Mouse (Mus musculus) inflammation-experienced regulatory T-cells, adult 6 months (primary cell): ENCODE results near the gene Mlx. TPM values are rescaled to one million over a fixed set of nuclear protein-coding genes. Genes with fewer than 3 reads are reported as not detected.

ENCODE experiments used
- ATAC-seq: one replicate; pipeline ENCODE4 v1.8.0; 2017
- polyA plus RNA-seq, 3 experiments: library from polyadenylated mRNA; unstranded; fragments of 100-300 nt; shearing (Covaris generic); gene quantifications; one replicate each; pipeline ENCODE4 v1.2.1; 2017

Gene Mlx
- polyA plus RNA-seq, 3 experiments from 2014 or later: 61.9 to 74.3 (median 66.5) TPM

GRCm38 (mm10) chr11:101141088-101141487 lies 54.0 kb downstream of the Mlx start:
- ATAC-seq: no peak

Other genes with a start within 250 kb of the Mlx start
- 10 to 100 TPM; 25.2 to 40.4 (median 33.7) TPM for gene Stat5b, start 236.6 kb upstream of the Mlx start, polyA plus RNA-seq
- gene Stat5a, start 227.9 kb upstream of the Mlx start, polyA plus RNA-seq: 10 to 100 TPM; 31.2 to 34.1 (median 31.3) TPM
- 100 to 1,000 TPM in 1 of 3 experiments, 10 to 100 TPM in 2; 79.3 to 111 (median 99.2) TPM for gene Stat3, start 147.7 kb upstream of the Mlx start, polyA plus RNA-seq
- under 1 TPM in 2 of 3 experiments, not detected in 1; 0.09 to 0.26 TPM for gene Cavin1, start 116.4 kb upstream of the Mlx start, polyA plus RNA-seq
- 1 to 10 TPM; 1.3 to 7.7 (median 6.8) TPM for gene Atp6v0a1, start 77.8 kb upstream of the Mlx start, polyA plus RNA-seq
- gene Naglu, start 17.3 kb upstream of the Mlx start, polyA plus RNA-seq: 1 to 10 TPM; 4.4 to 7.3 (median 5.7) TPM
- under 1 TPM in 1 of 3 experiments, not detected in 2; 0.26 TPM for gene Hsd17b1, start 8.9 kb upstream of the Mlx start, polyA plus RNA-seq
- gene Coasy, start 4.7 kb upstream of the Mlx start, polyA plus RNA-seq: 10 to 100 TPM; 16.5 to 21.0 (median 18.2) TPM
- 10 to 100 TPM in 1 of 3 experiments, 1 to 10 TPM in 2; 7.7 to 19.7 (median 10.0) TPM for gene Psmc3ip, start 8.2 kb downstream of the Mlx start, polyA plus RNA-seq
- 10 to 100 TPM; 15.1 to 26.8 (median 21.4) TPM for gene Retreg3, start 32.6 kb downstream of the Mlx start, polyA plus RNA-seq
- 10 to 100 TPM; 24.7 to 32.4 (median 24.7) TPM for gene Tubg1, start 32.7 kb downstream of the Mlx start, polyA plus RNA-seq
- 1 to 10 TPM; 1.2 to 1.8 (median 1.5) TPM for gene Tubg2, start 68.6 kb downstream of the Mlx start, polyA plus RNA-seq
- gene Cntnap1, start 83.2 kb downstream of the Mlx start, polyA plus RNA-seq: under 1 TPM in 2 of 3 experiments, not detected in 1; 0.09 to 0.15 TPM
- not detected for gene Plekhh3, start 84.1 kb downstream of the Mlx start, polyA plus RNA-seq
- gene Ccr10, start 88.2 kb downstream of the Mlx start, polyA plus RNA-seq: under 1 TPM in 2 of 3 experiments, not detected in 1; 0.33 to 0.55 TPM
- 10 to 100 TPM; 38.0 to 70.6 (median 62.7) TPM for gene Ezh1, start 139.2 kb downstream of the Mlx start, polyA plus RNA-seq
- gene Ramp2, start 158.8 kb downstream of the Mlx start, polyA plus RNA-seq: not detected
- 100 to 1,000 TPM; 134 to 144 (median 138) TPM for gene Vps25, start 166.4 kb downstream of the Mlx start, polyA plus RNA-seq
- gene Wnk4, start 173.3 kb downstream of the Mlx start, polyA plus RNA-seq: 1 to 10 TPM in 1 of 3 experiments, under 1 TPM in 1, not detected in 1; 0.75 to 2.9 TPM
- gene Cntd1, start 191.7 kb downstream of the Mlx start, polyA plus RNA-seq: 1 to 10 TPM in 1 of 3 experiments, under 1 TPM in 2; 0.63 to 1.2 (median 0.71) TPM
- gene Coa3, start 191.8 kb downstream of the Mlx start, polyA plus RNA-seq: 100 to 1,000 TPM; 129 to 132 (median 131) TPM
- gene Becn1, start 215.0 kb downstream of the Mlx start, polyA plus RNA-seq: 10 to 100 TPM; 62.1 to 87.3 (median 74.1) TPM
- 10 to 100 TPM; 25.8 to 37.6 (median 36.8) TPM for gene Psme3, start 228.9 kb downstream of the Mlx start, polyA plus RNA-seq
- gene Aoc2, start 237.8 kb downstream of the Mlx start, polyA plus RNA-seq: 10 to 100 TPM in 1 of 3 experiments, 1 to 10 TPM in 2; 2.5 to 12.3 (median 4.9) TPM
- not detected for gene Aoc3, start 243.3 kb downstream of the Mlx start, polyA plus RNA-seq